9 mouse cellular contexts compared by ENCODE assay signal in genomic region chr17:91274378-91274777, GRCm38 (mm10).
"Had no signal": no experiment of that assay in that cellular context is flagged by ENCODE, and none has a peak within 500 bp of the region (broad histone marks: within the 10 kb centered on the region; RNA-seq: fewer than 3 reads in every experiment).

No protein-coding gene starts in this region.

- DNase-seq: lung, adult 18-20 months; lung, embryonic 14.5 days; lung, postnatal 10 days; lung, postnatal 4 days; midbrain, embryonic 14.5 days; right cerebral cortex, postnatal 14 days; thymus, adult 18-20 months; thymus, postnatal 14 days; thymus, postnatal 36 days had no signal
